Mouse (Mus musculus) kidney, adult 2 months (tissue): ENCODE results near the gene Slc48a1. TPM values are rescaled to one million over a fixed set of nuclear protein-coding genes. Genes with fewer than 3 reads are reported as not detected.

Experiments used
- DNase-seq: peaks from one replicate; pipeline ENCODE4 v3.0.0; 2021
- H3K27ac ChIP-seq: fragments of 200-500 bp; 2 replicates; pipeline ENCODE4 v1.5.1; 2012; ENCODE audit warnings: low read depth, low read length, control low read depth, inconsistent platforms; ENCODE audit not compliant: insufficient read depth
- H3K27me3 ChIP-seq: fragments of 200-500 bp; replicated peaks from 2 replicates; pipeline ENCODE4 v1.6.1; 2012; ENCODE audit warnings: mild to moderate bottlenecking, moderate library complexity, low read length, inconsistent platforms; ENCODE audit not compliant: control insufficient read depth, insufficient read depth
- H3K36me3 ChIP-seq: fragments of 200-500 bp; 2 replicates; pipeline ENCODE4 v1.6.1; 2012; ENCODE audit warnings: mild to moderate bottlenecking, moderate library complexity, low read length, inconsistent platforms; ENCODE audit not compliant: control insufficient read depth, insufficient read depth
- H3K4me1 ChIP-seq: fragments of 200-500 bp; 2 replicates; pipeline ENCODE4 v1.6.1; 2011; ENCODE audit warnings: low read length; ENCODE audit not compliant: control insufficient read depth, insufficient read depth
- H3K4me3 ChIP-seq: fragments of 200-500 bp; 2 replicates; pipeline ENCODE4 v1.5.1; 2011; ENCODE audit warnings: mild to moderate bottlenecking, low read depth, low read length, control low read depth; ENCODE audit not compliant: insufficient read depth
- CTCF ChIP-seq: fragments of 200-500 bp; conservative IDR thresholded peaks from 2 replicates; pipeline ENCODE4 v1.5.1; 2011; ENCODE audit warnings: low read depth, mild to moderate bottlenecking, control low read depth, low read length, moderate library complexity, mixed read lengths; ENCODE audit not compliant: insufficient read depth, insufficient read length
- POLR2A ChIP-seq: fragments of 200-500 bp; IDR thresholded peaks from one replicate; pipeline ENCODE4 v1.6.1; 2011; ENCODE audit warnings: low read depth, low read length, control low read depth
- WGBS: fragments of 180-500 bp; shearing (Covaris S2); methylation state at CpG from one replicate; pipeline ENCODE4 v1.1.7; 2018; 5-methylcytosine and 5-hydroxymethylcytosine counted together
- polyA plus RNA-seq: library from polyadenylated mRNA; depleted of rRNA; stranded (reverse); fragments of >200 nt; gene quantifications from 2 replicates; pipeline ENCODE4 v1.2.3, GENCODE M21; 2012

Slc48a1 gene
- polyA plus RNA-seq, 1 experiment: 182 TPM

- DNase-seq: no peak
- 69% methylated on average over 12 of the region's 12 CpGs for WGBS
- H3K4me3 ChIP-seq: no peak overlapping the region
Measured at GRCm38 (mm10) chr15:97825941-97826587, 47.7 kb downstream of the Slc48a1 start.

DNA sequence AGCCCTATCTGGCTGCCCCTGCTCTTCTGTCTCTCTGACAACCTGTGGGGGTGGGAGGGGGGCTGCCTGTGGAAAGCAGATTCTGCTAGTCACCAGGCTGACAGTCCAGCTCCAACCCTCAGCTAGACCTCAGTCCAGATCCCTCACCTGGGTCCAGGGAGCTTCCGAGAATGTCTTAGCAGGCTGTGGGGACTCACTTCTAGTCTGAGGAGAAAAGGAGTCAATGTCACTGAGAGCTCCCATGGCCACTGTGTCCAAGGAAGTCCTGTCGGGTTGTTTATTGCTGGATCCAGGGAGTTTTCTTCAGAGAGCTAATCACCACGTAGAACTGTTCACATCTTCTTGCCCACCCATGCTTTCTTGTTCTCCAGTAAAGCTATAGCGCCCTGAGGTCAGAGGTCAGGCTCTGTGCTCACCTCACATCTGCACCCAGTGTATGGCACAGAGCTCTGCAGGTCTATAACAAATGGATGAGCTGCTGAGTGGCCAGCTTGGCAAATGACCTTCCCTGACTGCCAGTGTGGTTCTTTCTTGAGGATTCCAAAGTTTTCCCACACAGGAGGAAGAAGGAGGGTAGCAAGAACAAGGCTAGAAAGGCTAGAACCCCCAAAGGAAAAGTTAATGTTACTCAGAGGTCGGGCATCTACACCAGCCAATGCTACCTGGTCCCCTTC is 48.4 kb downstream of the Slc48a1 start:
- Histone ChIP-seq H3K27ac (no peak overlapping the region), H3K4me3 (no peak overlapping the region), H3K27me3 (no peaks in the 10 kb centered on the region), H3K36me3 (no peaks in the 10 kb centered on the region), H3K4me1 (peaks cover 27% of the 10 kb centered on the region)
- no peak for DNase-seq
- TF ChIP-seq POLR2A (no peak), CTCF (no peak)
- 66% methylated on average over 5 of the region's 5 CpGs for WGBS

More at GRCm38 (mm10) chr15:97825941-97826587, 47.7 kb downstream of the Slc48a1 start:
- TF ChIP-seq POLR2A: no peak
- no peak for TF ChIP-seq CTCF
- Histone ChIP-seq H3K4me1 (peaks cover 32% of the 10 kb centered on the region), H3K36me3 (no peaks in the 10 kb centered on the region), H3K27ac (peak overlapping the region; percentile 9), H3K27me3 (no peaks in the 10 kb centered on the region)

DNA sequence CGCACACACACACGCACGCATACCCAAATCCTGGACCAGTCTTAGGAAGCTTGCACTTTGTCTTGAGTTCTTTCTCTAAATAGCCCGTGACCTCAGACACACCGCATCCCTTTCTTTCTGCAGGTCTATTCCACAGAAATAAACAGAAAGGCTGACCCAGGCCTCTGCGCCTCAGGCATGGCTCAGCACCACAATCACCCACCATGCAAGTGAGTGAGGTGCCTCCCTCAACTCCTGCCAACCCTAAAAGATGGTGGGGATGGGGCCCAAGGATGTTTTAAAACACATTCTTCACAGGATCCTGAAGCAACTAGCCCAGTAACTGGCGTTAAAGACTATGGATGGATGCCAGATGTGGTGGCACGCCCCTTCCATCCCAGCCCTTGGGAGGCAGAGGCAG is 49.1 kb downstream of the Slc48a1 start:
- H3K4me3 ChIP-seq: no peak overlapping the region
- DNase-seq: no peak
- H3K4me1 ChIP-seq: peaks cover 27% of the 10 kb centered on the region
- WGBS: 70% methylated on average over 8 of the region's 8 CpGs
- no peaks in the 10 kb centered on the region for H3K27me3 ChIP-seq
- TF ChIP-seq POLR2A: no peak
- no peaks in the 10 kb centered on the region for H3K36me3 ChIP-seq
- no peak overlapping the region for H3K27ac ChIP-seq

DNA sequence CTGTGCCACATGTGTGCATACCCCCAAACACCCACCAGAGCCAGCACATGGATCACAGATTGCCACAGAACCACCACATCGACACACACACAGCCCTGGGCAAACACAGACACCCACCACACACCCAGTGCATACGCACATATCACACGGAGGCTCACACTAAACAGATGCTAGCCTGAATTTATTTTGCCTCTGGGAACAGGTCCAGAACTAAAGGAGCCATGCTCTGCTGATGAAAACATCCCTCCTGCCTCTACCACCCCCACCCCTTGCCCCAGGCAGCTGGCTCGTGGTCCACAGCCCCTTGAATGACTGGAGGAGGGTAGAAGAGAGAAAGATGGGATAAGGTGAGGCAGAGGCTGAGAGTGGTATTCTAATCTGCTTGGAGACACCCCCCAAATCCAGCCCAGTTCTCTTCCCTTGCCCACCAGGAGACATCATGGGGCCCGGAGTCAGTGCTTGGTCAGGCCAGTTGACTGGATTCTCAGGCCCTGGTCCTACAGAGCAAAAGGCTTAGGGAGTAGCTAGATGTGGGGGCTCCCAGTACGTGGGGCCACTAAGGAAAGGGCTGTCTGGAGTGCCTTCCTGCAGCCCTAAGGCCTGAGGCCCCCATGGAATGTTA is 50.0 kb downstream of the Slc48a1 start:
- H3K27me3 ChIP-seq: no peaks in the 10 kb centered on the region
- peak overlapping the region; percentile 32 for H3K27ac ChIP-seq
- peak overlapping the region; percentile 2; the same call in 1 of the 2 replicates for H3K4me3 ChIP-seq
- H3K36me3 ChIP-seq: no peaks in the 10 kb centered on the region
- DNase-seq: no peak
- whole genome bisulfite sequencing: 49% methylated on average over 6 of the region's 6 CpGs
- H3K4me1 ChIP-seq: peaks cover 29% of the 10 kb centered on the region
- TF ChIP-seq CTCF (no peak), POLR2A (no peak)

DNA sequence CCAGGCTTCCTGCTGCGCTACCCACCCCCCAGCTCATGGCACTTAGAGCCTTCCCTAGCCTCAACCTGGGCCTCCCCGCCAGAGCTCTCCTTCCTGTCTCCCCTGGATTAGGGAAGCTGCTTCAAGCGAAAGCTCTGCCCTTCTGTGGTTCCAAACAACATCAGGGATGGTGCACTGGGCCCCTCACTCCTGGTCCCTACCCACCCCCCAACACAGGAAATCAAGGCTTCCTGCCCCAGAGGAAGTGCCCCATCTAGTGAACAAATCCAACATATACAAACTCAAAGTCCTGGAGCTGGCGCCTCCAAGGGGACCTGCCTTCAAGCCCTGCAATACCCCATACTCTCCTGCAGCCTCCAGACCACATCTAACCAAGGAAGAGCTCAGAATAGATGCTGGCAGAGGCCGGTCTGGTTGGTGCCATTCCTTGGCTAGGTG is 50.6 kb downstream of the Slc48a1 start:
- 61% methylated on average over 5 of the region's 5 CpGs for WGBS
- Histone ChIP-seq H3K4me1 (peaks cover 26% of the 10 kb centered on the region), H3K4me3 (peak overlapping the region; percentile 16; the same call in 1 of the 2 replicates), H3K36me3 (no peaks in the 10 kb centered on the region), H3K27me3 (no peaks in the 10 kb centered on the region), H3K27ac (peak overlapping the region; percentile 32)
- TF ChIP-seq POLR2A (no peak), CTCF (no peak)
- peak; percentile 58 for DNase-seq

- 0 out of 2 replicates have a peak overlapping the region, but pooled peaks have one; percentile 65 for H3K4me3 ChIP-seq
- 59% methylated on average over 2 of the region's 2 CpGs for WGBS
- H3K27ac ChIP-seq: peak overlapping the region; percentile 3; the same call in 1 of the 2 replicates
- H3K4me1 ChIP-seq: peaks cover 22% of the 10 kb centered on the region
- no peaks in the 10 kb centered on the region for H3K27me3 ChIP-seq
- TF ChIP-seq CTCF: no peak
- TF ChIP-seq POLR2A: no peak
- no peaks in the 10 kb centered on the region for H3K36me3 ChIP-seq
- DNase-seq: no peak
Measured at GRCm38 (mm10) chr15:97829432-97829831, 51.1 kb downstream of the Slc48a1 start.

DNA sequence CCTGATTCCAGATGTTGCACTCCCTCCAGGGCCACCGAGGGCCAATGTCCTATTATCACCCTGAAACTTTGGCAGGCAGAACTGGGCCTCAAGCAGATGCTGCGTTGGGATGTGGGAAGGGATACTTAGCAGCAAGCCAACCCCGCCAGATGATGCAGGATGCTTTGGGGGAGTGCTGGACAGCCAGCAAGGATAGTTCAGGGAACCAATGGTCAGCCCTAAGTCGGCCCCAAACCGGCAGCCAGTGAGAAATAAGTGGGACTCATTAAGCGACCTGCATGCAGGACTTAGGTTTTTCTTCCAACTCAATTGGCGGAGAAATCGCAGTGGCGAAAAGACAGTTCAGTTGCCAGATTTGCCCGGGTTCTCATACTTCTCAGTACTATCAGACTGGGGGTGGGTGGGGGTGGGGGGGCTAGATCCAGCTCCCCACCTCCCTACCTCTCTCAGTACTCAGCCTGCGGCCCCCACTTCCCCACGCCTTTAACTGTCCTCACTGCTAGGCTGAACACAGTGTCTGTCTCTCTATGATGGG is 52.0 kb downstream of the Slc48a1 start:
- H3K27me3 ChIP-seq: no peaks in the 10 kb centered on the region
- H3K36me3 ChIP-seq: no peaks in the 10 kb centered on the region
- H3K4me1 ChIP-seq: peaks cover 18% of the 10 kb centered on the region
- WGBS: 29% methylated on average over 12 of the region's 12 CpGs
- peak overlapping the region; percentile 40 for H3K27ac ChIP-seq
- DNase-seq: no peak
- TF ChIP-seq CTCF: no peak
- no peak for TF ChIP-seq POLR2A
- peak overlapping the region; percentile 65 for H3K4me3 ChIP-seq
